Mouse (Mus musculus): ENCODE measurements at regions not wholly inside any gene's neighbourhood (a gene's known extent, or its start where the extent isn't known, plus 50 kb on each side); places are given as distances from the start of the nearest gene placed in this dataset.
"Not testable (repeated sequence)": the region's sequence is repeated elsewhere in the genome, so short reads cannot be mapped to it uniquely, and the experiment has no call there.

DNA sequence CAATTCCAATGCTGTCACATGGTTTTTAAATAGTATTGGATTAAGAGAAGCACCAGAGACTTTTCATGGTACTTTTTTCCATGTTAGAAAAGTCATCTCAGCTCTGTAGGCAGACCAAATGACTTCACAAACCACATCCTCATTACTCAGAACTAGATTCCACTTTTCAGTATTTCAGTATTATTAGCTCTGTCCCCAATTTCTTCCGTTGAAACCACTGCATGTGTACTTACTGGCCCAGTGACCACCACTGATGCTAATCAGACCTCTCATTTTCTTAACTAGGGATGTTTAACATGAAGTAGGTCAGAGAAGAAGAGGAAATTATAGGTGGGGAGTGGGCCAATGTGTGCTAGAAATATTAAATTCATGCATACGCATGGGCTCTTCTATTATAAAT lies 326.2 kb downstream of the Car8 start:
- no peaks in the 10 kb centered on the region for H3K4me1 ChIP-seq
- H3K9ac ChIP-seq = no peak overlapping the region
- no peaks in the 10 kb centered on the region for H3K27me3 ChIP-seq
- WGBS = 85% methylated on average over 2 of the region's 2 CpGs
- no peak overlapping the region for H3K27ac ChIP-seq
- no peaks in the 10 kb centered on the region for H3K9me3 ChIP-seq
- H3K4me2 ChIP-seq (replicated peaks) = no peak overlapping the region
- no peak for ATAC-seq (ENCODE audit: low FRiP score, low read depth)
- H3K36me3 ChIP-seq = no peaks in the 10 kb centered on the region
- no peak overlapping the region for H3K4me3 ChIP-seq

DNA sequence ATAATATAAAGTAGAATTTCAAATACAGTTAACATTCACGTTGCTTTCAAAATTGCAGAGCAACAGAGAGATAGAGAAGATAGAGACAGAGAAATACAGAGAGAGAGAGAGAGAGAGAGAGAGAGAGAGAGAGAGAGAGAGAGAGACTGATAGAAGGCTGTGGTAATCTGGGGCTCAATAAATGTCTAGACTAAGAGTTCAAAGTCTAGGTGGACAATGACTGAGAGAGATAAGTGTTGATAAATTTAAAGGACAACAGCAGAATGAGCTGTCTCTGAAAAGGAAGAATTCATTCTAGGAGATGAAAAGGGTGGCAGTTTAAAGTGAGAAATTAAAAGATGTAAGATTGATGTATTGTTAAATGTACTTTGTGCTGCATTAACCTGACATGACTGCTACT lies 335.7 kb downstream of the Car8 start:
- H3K4me2 ChIP-seq (replicated peaks) = no peak overlapping the region
- H3K4me3 ChIP-seq = no peak overlapping the region
- H3K27ac ChIP-seq = no peak overlapping the region
- no peak overlapping the region for H3K9ac ChIP-seq
- no peaks in the 10 kb centered on the region for H3K27me3 ChIP-seq
- no peaks in the 10 kb centered on the region for H3K4me1 ChIP-seq
- ATAC-seq (ENCODE audit: low FRiP score, low read depth) = no peak
- no peaks in the 10 kb centered on the region for H3K9me3 ChIP-seq
- 58% methylated on average over 1 of the region's 1 CpGs for WGBS
- no peaks in the 10 kb centered on the region for H3K36me3 ChIP-seq

DNA sequence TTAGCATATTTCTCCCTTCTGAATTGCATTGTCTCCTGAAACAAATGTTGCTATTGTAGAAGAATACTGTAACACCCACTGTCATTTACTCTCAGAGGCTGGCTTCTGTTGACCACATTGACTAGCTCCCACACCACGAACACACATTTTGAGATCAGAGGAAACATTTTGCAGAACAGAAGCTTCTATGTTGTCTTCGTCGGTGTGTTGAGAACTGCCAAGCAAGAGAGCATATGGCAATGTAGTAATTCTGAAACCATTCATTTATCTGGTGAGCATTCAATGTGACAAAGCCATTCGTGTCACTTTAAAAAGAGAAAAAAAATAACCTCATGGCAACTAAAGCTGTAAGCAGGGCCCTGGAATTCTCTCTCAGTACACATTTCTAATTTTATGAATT lies 343.9 kb downstream of the Car8 start:
- H3K4me2 ChIP-seq (replicated peaks) = no peak overlapping the region

DNA sequence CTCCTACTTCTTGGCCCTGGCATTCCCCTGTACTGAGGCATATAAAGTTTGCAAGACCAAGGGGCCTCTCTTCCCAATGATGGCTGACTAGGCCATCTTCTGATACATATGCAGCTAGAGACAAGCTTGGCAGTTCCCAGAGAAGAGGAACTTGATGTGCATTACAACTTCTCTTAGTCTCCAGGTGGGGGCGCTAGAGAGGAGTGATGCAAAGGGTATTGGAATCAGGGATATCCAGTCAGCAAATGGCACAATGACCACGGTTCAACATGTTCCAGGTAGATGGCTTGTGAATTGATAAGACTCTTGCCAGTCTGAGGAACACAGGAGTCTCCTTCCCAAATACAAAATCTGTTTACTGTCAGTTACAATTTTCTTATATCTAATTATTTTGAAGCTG lies 347.7 kb downstream of the Car8 start:
- WGBS = 64% methylated on average over 2 of the region's 2 CpGs
- Histone ChIP-seq H3K36me3 (no peaks in the 10 kb centered on the region), H3K4me2 (replicated peaks) (no peak overlapping the region), H3K4me1 (no peaks in the 10 kb centered on the region), H3K4me3 (no peak overlapping the region), H3K27ac (no peak overlapping the region), H3K9ac (no peak overlapping the region), H3K9me3 (no peaks in the 10 kb centered on the region), H3K27me3 (no peaks in the 10 kb centered on the region)
- no peak for ATAC-seq (ENCODE audit: low FRiP score, low read depth)

More for the DNA sequence above, 343.9 kb downstream of the Car8 start:
- H3K27me3 ChIP-seq = no peaks in the 10 kb centered on the region
- no peak overlapping the region for H3K27ac ChIP-seq
- ATAC-seq (ENCODE audit: low FRiP score, low read depth) = no peak
- H3K9ac ChIP-seq = no peak overlapping the region
- no peaks in the 10 kb centered on the region for H3K4me1 ChIP-seq
- no peak overlapping the region for H3K4me3 ChIP-seq
- no peaks in the 10 kb centered on the region for H3K36me3 ChIP-seq
- no peaks in the 10 kb centered on the region for H3K9me3 ChIP-seq
- WGBS = 83% methylated on average over 4 of the region's 4 CpGs

DNA sequence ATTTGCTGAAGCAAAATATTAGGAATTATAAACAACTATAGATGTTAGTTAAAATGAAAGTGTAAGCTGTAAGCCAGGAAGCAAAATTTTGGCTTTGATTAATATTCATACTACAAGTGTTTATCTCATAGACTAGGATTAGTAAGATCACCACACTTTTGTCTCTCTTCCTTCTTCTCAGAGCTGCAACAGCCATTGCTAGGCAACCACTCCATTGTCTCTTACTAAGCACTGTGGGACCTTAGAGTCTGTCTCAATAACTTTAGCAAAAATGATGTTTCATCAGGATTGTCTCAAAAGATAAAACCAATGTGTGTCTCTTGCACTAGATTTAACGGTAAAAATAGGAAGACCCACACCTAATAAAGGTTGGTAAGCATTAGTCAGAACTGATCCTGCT lies 384.3 kb downstream of the Car8 start:
- ATAC-seq (ENCODE audit: low FRiP score, low read depth) = no peak

DNA sequence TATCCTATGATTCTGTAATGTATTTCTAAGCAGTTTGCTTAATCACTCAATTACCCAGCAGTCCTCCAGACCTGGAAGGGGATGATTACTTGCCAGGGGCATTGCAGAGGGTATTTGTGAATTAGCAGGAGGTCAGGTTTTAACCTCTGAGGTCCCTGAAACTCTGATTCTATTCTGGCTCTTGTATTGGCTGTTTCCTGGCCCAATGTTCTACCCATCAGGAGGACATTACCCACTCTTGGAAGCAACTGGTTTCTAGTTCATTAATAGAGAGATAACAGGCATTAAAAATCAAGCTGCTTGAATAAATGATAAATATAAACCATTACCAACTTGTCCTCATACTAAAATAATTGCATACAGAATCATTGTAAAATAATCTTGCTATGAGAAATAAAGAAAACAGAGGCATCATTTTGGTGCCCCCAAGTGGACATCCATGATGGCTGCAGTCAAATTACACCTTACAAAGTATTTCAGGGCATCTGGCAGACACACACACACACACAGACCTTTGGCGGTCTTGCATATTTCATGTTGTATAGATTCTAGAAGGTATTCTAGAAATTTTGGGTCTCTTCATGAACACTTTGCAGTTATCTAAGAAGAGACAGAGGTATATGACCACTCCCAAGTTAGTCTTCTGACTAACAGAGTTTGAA lies 385.6 kb downstream of the Car8 start:
- Histone ChIP-seq H3K4me1 (no peaks in the 10 kb centered on the region), H3K27ac (no peak overlapping the region), H3K4me3 (no peak overlapping the region), H3K36me3 (no peaks in the 10 kb centered on the region), H3K9ac (no peak overlapping the region), H3K9me3 (no peaks in the 10 kb centered on the region), H3K27me3 (no peaks in the 10 kb centered on the region), H3K4me2 (replicated peaks) (no peak overlapping the region)
- 53% methylated on average over 1 of the region's 1 CpGs for WGBS
- ATAC-seq (ENCODE audit: low FRiP score, low read depth) = no peak

More for the DNA sequence above, 384.3 kb downstream of the Car8 start:
- no peaks in the 10 kb centered on the region for H3K9me3 ChIP-seq
- no peaks in the 10 kb centered on the region for H3K36me3 ChIP-seq
- no peaks in the 10 kb centered on the region for H3K27me3 ChIP-seq
- 79% methylated on average over 1 of the region's 1 CpGs for WGBS
- H3K4me1 ChIP-seq = no peaks in the 10 kb centered on the region
- H3K4me2 ChIP-seq (replicated peaks) = no peak overlapping the region
- H3K27ac ChIP-seq = no peak overlapping the region
- H3K9ac ChIP-seq = no peak overlapping the region
- H3K4me3 ChIP-seq = no peak overlapping the region

DNA sequence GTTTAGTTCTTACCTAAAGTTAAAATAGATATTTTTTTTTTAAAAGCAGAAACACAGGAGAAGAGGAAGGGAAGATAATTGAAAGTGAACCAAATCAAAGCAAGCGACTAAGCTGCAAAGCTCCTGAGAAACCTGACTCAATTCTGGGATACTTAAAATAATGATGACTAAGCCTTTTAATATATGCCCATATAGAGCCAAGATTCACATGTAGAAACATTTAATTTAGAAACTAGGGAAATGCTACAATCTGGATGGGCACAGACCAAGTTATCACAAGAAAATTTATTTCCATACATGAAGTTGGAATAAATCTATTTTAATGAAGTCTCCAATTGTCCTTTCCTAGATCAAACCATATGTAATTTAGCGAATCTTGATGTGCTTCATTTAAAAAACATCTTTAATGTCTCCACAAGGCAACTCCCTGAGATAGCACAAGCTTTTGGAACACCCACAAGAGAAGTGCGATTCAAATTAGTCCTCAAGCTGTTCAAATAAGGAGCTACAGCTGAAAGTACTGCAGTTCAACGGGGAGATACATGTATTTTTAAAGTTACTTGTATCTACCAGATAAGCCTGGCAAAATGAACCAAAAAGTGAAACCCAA lies 386.7 kb downstream of the Car8 start:
- Histone ChIP-seq H3K4me1 (no peaks in the 10 kb centered on the region), H3K9ac (no peak overlapping the region), H3K27ac (no peak overlapping the region), H3K4me3 (no peak overlapping the region), H3K36me3 (no peaks in the 10 kb centered on the region), H3K27me3 (no peaks in the 10 kb centered on the region), H3K4me2 (replicated peaks) (no peak overlapping the region), H3K9me3 (no peaks in the 10 kb centered on the region)
- WGBS = 87% methylated on average over 4 of the region's 4 CpGs
- ATAC-seq (ENCODE audit: low FRiP score, low read depth) = no peak

DNA sequence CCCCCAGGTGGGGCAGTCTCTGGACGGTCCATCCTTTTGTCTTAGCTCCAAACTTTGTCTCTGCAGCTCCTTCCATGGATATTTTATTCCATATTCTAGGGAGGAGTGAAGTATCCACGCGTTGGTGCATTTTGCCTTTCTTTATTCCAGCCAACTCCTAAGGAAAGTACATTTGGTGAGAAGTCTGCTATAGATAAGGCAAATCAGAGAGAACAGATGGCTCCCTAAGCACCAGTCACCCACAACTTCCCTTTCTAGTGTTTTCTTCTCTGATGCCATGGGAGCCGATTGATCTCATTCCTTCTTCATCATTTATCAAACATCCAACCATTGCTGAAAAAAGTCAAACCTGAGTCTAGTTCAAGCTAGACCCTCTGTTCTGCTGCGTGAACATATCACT lies 391.4 kb downstream of the Car8 start:
- no peak overlapping the region for H3K9ac ChIP-seq
- ATAC-seq (ENCODE audit: low FRiP score, low read depth) = no peak
- 82% methylated on average over 5 of the region's 5 CpGs for WGBS
- H3K27ac ChIP-seq = no peak overlapping the region
- H3K36me3 ChIP-seq = no peaks in the 10 kb centered on the region
- no peaks in the 10 kb centered on the region for H3K9me3 ChIP-seq
- no peaks in the 10 kb centered on the region for H3K27me3 ChIP-seq
- no peaks in the 10 kb centered on the region for H3K4me1 ChIP-seq
- H3K4me3 ChIP-seq = no peak overlapping the region
- H3K4me2 ChIP-seq (replicated peaks) = no peak overlapping the region

DNA sequence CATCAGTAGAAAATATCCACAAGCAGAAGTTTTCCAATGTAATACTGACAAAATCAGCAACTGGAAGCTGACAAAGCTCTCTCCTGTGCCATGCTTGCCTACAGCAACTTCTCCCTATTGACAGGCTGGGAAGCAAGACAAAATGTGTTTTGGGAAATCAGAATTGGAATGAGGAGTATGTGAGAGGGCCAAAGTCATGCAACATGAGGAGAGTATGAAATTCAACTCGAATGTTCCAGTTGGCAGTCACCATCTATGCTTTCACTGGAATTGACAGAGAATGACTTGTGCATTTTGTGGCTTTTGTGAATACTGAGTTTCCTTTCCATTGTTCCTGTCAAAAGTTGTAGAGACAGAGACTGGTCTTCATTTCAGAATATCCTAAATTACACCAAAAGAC lies 409.7 kb downstream of the Car8 start:
- 71% methylated on average over 1 of the region's 1 CpGs for WGBS
- Histone ChIP-seq H3K27me3 (no peaks in the 10 kb centered on the region), H3K27ac (no peak overlapping the region), H3K36me3 (no peaks in the 10 kb centered on the region), H3K9ac (no peak overlapping the region), H3K9me3 (no peaks in the 10 kb centered on the region), H3K4me3 (no peak overlapping the region), H3K4me1 (no peaks in the 10 kb centered on the region), H3K4me2 (replicated peaks) (no peak overlapping the region)
- no peak for ATAC-seq (ENCODE audit: low FRiP score, low read depth)

DNA sequence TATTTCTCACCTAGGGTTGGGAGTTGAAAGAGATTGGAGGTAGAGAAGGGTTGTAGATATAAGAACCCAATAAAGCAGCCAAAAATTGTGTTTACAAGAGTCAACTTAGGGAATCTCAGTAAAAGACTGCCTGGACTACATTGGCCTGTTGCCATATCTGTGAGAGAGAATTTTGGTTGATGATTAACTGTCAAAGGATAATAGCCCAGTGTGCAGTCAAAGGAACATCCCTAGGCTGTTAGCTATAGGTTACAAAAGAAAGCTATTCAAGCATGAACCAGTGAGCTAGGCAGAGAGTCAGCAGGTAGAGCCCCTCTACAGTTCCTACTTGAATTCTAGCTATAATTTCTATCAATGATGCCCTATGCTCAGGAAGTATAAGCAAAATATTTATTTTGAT lies 419.0 kb downstream of the Car8 start:
- H3K27ac ChIP-seq = no peak overlapping the region
- no peak overlapping the region for H3K4me2 ChIP-seq (replicated peaks)
- H3K9me3 ChIP-seq = no peaks in the 10 kb centered on the region
- no peak overlapping the region for H3K9ac ChIP-seq
- no peak for ATAC-seq (ENCODE audit: low FRiP score, low read depth)
- H3K4me3 ChIP-seq = no peak overlapping the region
- no peaks in the 10 kb centered on the region for H3K4me1 ChIP-seq
- no peaks in the 10 kb centered on the region for H3K27me3 ChIP-seq
- H3K36me3 ChIP-seq = no peaks in the 10 kb centered on the region

DNA sequence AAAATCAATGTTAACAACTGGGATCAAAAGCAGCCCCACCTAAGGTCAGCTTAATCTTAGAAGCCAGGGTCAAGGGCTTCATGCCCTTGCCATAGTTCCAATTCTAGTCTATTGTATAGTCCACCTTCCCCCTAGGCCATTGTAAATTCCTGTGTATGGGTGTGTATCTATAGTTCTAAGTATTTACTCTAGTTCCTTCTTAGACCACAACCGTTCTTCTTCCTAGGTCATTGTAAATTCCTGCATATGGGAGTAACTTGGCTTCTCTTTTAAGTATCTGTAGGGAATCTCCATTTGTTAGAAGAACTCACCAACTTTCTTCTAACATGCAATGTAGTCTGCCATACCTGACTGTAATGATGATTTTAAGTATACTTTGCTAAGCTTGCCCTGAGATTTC lies 461.1 kb downstream of the Car8 start:
- H3K36me3 ChIP-seq; H3K4me2 ChIP-seq (replicated peaks); H3K9ac ChIP-seq; H3K27me3 ChIP-seq; ATAC-seq (ENCODE audit: low FRiP score, low read depth); H3K4me1 ChIP-seq; H3K9me3 ChIP-seq; H3K4me3 ChIP-seq; H3K27ac ChIP-seq: not testable (repeated sequence)
- 91% methylated on average over 1 of the region's 1 CpGs for WGBS

DNA sequence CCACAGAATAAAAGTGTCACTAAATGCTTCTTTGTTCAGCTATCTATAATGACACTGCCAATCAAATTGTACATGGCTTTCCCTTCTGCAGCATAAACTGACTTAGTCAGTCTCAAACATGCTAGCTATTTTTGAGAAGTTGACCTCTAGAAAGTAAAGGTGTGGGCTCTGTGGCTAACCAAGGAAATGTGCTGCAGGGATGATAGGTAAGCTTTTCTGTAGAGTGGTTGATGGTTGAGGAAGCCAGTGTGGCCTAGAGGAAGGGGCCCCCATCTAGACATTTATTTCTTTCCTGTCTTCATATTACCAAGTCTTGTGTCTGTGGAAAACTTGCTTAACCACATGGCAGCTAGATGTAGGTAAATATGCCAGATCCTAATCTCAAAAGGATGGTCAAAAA lies 483.4 kb downstream of the Car8 start:
- no peaks in the 10 kb centered on the region for H3K36me3 ChIP-seq
- H3K4me3 ChIP-seq = no peak overlapping the region
- no peaks in the 10 kb centered on the region for H3K9me3 ChIP-seq
- no peaks in the 10 kb centered on the region for H3K4me1 ChIP-seq
- H3K4me2 ChIP-seq (replicated peaks) = no peak overlapping the region
- no peak overlapping the region for H3K9ac ChIP-seq
- no peak for ATAC-seq (ENCODE audit: low FRiP score, low read depth)
- no peak overlapping the region for H3K27ac ChIP-seq
- H3K27me3 ChIP-seq = no peaks in the 10 kb centered on the region

DNA sequence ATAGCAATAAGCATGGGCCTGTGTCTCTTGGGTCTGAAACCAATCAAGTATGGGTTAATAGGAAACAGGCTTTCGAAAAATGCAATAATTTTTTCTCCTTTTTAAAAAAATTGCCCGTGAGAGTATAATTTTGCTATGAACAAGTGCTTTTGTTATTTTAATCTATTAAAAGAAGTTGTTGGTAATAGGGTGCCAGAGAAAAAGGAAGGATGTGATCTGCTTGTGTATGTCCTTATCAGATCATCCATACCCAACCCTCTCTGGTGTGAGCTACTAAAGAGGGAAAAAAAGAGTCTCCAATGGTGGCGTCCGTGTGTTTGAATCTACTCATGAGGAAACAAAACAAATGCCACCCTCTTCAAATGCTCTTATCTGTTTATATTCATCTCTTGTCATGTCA lies 484.9 kb downstream of the Car8 start:
- Histone ChIP-seq H3K9ac (no peak overlapping the region), H3K27ac (no peak overlapping the region), H3K4me2 (replicated peaks) (no peak overlapping the region), H3K4me3 (no peak overlapping the region), H3K9me3 (no peaks in the 10 kb centered on the region), H3K36me3 (no peaks in the 10 kb centered on the region), H3K27me3 (no peaks in the 10 kb centered on the region), H3K4me1 (no peaks in the 10 kb centered on the region)
- no peak for ATAC-seq (ENCODE audit: low FRiP score, low read depth)
- 70% methylated on average over 4 of the region's 4 CpGs for WGBS
